In the genomic region with DNA sequence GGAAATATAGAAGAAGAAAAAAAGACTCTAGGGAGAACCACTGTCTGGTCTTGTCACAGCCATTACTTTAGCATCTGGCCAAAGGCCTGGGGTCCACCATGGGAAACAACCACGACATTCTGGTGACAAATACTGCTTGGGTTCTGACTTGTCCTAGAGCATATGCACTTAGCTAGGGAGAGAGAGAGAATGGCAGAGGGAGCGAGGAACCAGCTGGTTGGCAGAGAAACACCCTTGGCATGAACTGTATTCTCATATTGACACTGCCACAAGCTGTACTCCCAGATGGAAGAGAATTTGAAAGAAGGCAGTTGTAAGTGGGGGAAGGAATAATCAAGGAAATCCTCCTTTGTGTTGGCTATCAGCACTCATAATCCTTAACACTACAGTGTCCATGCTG, we compare ENCODE assay signal across 12 mouse cellular contexts.
DNase-seq lines count a peak whose midpoint lies in the region; ATAC-seq and TF ChIP-seq lines count a peak whose summit lies in the region.
"Had no signal": no experiment of that assay in that cellular context is flagged by ENCODE, and none has a peak within 500 bp of the region (broad histone marks: within the 10 kb centered on the region; RNA-seq: fewer than 3 reads in every experiment).

No protein-coding gene starts in this region.

- no peaks in the 10 kb centered on the region for H3K27me3 ChIP-seq in intestine, embryonic 15.5 days (replicated peaks)
- H3K27me3 ChIP-seq: Patski had no signal

- peak; percentile 24 for DNase-seq in gastrocnemius, adult 18-20 months (ENCODE audit: low spot score)
- no peak for DNase-seq in gastrocnemius, postnatal 14 days
- peak; percentile 3 for DNase-seq in cerebellum, adult 11 months
- peak; percentile 85 to 87 for DNase-seq in cerebellum, postnatal 14 days
- DNase-seq in layer of hippocampus, adult 2 months (ENCODE audit: low spot score in 2 of 2) = peak; percentile 55 to 68
- DNase-seq in kidney, postnatal 25 days = no peak
- no peak for DNase-seq in testis, postnatal 10 days (ENCODE audit: low spot score)
- DNase-seq: gastrocnemius, postnatal 36 days; kidney, adult 9 months had no signal

- H3K4me2 ChIP-seq in intestine, embryonic 15.5 days (replicated peaks) = no peak overlapping the region

- H3K9me3 ChIP-seq in intestine, embryonic 15.5 days = no peaks in the 10 kb centered on the region

- no peak overlapping the region for H3K4me3 ChIP-seq in layer of hippocampus, adult 2 months
- no peak overlapping the region for H3K4me3 ChIP-seq in intestine, embryonic 15.5 days (replicated peaks)

- ATAC-seq in intestine, embryonic 15.5 days = no peak
- ATAC-seq: Patski had no signal

- no peak overlapping the region for H3K9ac ChIP-seq in intestine, embryonic 15.5 days

- TF ChIP-seq CTCF in layer of hippocampus, adult 2 months (conservative IDR thresholded peaks at IDR 0.05) = no peak

- H3K4me1 ChIP-seq in intestine, embryonic 15.5 days (replicated peaks) = no peaks in the 10 kb centered on the region

- peak overlapping the region; percentile 40 for H3K27ac ChIP-seq in layer of hippocampus, adult 2 months
- no peak overlapping the region for H3K27ac ChIP-seq in intestine, embryonic 15.5 days
- H3K27ac ChIP-seq: stomach, postnatal 0 days had no signal

- H3K36me3 ChIP-seq in intestine, embryonic 15.5 days = no peaks in the 10 kb centered on the region

- intact Hi-C loops in gastrocnemius, postnatal 14 days (cut with DNase I; ENCODE audit: low total_unique reads) = no loop called here

- WGBS in intestine, embryonic 15.5 days = 56% methylated on average over 2 of the region's 2 CpGs

Comparison
In these comparisons a context has a peak if more than half of its experiments do, and no peak if none do; other contexts are left out.
1. DNase-seq: peak in gastrocnemius, adult 18-20 months (single experiment), cerebellum, adult 11 months (single experiment), cerebellum, postnatal 14 days (2 of 2) and layer of hippocampus, adult 2 months (2 of 2); none in gastrocnemius, postnatal 14 days (single experiment), kidney, postnatal 25 days (0 of 2) and testis, postnatal 10 days (single experiment).